Mouse (Mus musculus) neural tube, embryonic 14.5 days (tissue): ENCODE measurements at regions not wholly inside any gene's neighbourhood (a gene's known extent, or its start where the extent isn't known, plus 50 kb on each side); places are given as distances from the start of the nearest gene placed in this dataset.

ENCODE experiments used
- ATAC-seq: fragments of 200-750 bp; cut with Nextera tagmentation; 2 replicates; pipeline ENCODE4 v1.8.0; 2017; ENCODE audit warnings: low read depth, mild to moderate bottlenecking, moderate TSS enrichment, moderate library complexity
- H3K27ac ChIP-seq: fragments of 300-500 bp; sonication (generic); 2 replicates; pipeline ENCODE4 v1.5.1; 2014; ENCODE audit warnings: low read depth, mild to moderate bottlenecking, control low read depth, low read length, moderate library complexity, mixed read lengths
- H3K27me3 ChIP-seq: fragments of 300-500 bp; sonication (generic); 2 replicates; pipeline ENCODE4 v1.6.1; 2014; ENCODE audit warnings: low read length; ENCODE audit not compliant: control insufficient read depth, insufficient read depth
- H3K36me3 ChIP-seq: fragments of 300-500 bp; sonication (generic); 2 replicates; pipeline ENCODE4 v1.6.1; 2014; ENCODE audit warnings: low read length, mixed read lengths; ENCODE audit not compliant: control insufficient read depth, insufficient read depth
- H3K4me1 ChIP-seq: fragments of 300-500 bp; sonication (generic); 2 replicates; pipeline ENCODE4 v1.6.1; 2014; ENCODE audit warnings: low read length; ENCODE audit not compliant: control insufficient read depth, insufficient read depth
- H3K4me2 ChIP-seq: fragments of 300-500 bp; sonication (generic); 2 replicates; pipeline ENCODE4 v1.6.1; 2014; ENCODE audit warnings: mild to moderate bottlenecking, low read depth, low read length, control low read depth
- H3K4me3 ChIP-seq: fragments of 300-500 bp; sonication (generic); 2 replicates; pipeline ENCODE4 v1.5.1; 2014; ENCODE audit warnings: low read depth, low read length, control low read depth, mixed read lengths
- H3K9ac ChIP-seq: fragments of 300-500 bp; sonication (generic); replicated peaks from 2 replicates; pipeline ENCODE4 v1.6.1; 2014; ENCODE audit warnings: low read depth, mild to moderate bottlenecking, control low read depth, low read length, mixed read lengths
- H3K9me3 ChIP-seq: fragments of 300-500 bp; sonication (generic); 2 replicates; pipeline ENCODE4 v1.6.1; 2016; ENCODE audit warnings: low read length; ENCODE audit not compliant: control insufficient read depth
- WGBS: fragments of 180-500 bp; shearing (Covaris S2); extraction: QIAGEN DNeasy Blood & Tissue Kit; methylation state at CpG from one replicate; pipeline ENCODE4 v1.1.7; 2014; 5-methylcytosine and 5-hydroxymethylcytosine counted together

DNA sequence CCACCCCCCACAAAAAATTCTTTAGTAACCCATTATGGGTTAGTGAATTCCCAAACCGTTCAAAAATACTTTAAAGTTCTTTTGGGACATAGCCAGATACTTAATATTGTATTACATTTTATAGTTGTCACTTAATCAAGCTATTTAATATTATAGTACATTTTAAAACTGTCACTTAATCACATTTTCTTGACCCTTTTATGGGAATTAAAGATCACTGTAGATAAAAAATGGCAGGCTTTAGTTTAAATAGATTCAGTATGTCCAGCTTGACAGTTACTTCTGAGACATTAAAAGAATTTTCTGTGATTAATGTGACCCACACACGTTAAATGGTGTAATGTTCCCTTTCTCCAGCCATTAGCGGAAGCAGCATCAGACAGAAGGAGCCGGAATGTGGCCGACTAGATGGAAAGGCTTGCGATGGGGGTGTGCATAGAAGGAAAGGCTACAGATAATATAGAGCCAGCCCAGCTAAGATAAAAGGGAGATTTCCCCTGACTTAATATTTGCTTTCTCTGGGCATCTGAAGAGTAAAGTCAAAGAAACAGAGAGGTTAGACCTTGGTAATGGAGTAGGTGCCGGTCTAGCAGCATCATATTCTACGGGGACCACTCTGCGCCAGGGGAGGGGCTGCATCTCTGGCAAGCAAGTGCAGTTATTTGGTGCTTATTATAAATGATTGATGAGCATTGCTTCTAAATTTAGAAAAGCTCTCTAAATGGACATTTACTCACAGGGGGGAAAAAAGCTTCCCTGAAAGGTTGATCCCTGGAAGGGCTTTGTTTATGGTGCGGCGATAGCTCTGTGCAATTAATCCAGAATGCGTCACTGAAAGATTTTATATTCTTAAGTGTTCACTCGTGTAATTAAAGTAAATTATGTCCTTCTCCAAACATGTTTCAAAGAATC, 331.8 kb upstream of the Meis1 start:
- Histone ChIP-seq H3K4me3 (0 out of 2 replicates have a peak overlapping the region, but pooled peaks have one; percentile 4), H3K4me1 (peaks cover 10% of the 10 kb centered on the region), H3K4me2 (peak overlapping the region; percentile 45), H3K9ac (no peak overlapping the region; the same call in 1 of the 2 replicates), H3K36me3 (no peaks in the 10 kb centered on the region), H3K27ac (no peak overlapping the region), H3K9me3 (no peaks in the 10 kb centered on the region), H3K27me3 (no peaks in the 10 kb centered on the region)
- ATAC-seq: peak; percentile 83
- WGBS: 25% methylated on average over 13 of the region's 13 CpGs

DNA sequence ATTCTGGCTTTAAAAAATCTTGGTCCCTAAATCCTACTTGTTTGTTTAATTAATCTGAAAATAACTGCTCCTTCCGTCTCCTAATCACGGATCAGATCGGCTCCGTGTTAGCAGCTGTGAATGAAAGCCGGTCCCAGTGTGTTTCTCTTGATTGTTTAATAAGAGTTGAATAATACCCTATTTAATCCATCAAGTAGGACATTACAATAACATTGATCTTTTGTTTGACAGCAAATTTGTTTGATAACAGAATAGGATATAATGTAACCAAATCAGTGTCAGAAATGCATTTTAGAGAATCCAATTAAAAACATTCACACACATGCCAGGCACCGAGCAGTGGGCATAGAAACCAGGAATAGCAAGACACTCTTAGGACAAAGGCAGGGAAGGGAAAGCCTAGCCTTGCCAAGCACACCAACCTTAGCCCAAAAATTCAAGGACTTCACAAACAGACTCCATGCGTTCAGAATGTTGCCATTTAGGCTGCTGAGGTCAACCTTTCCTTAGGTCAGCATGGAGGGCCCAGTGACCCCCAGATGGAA, 332.5 kb upstream of the Meis1 start:
- H3K36me3 ChIP-seq: no peaks in the 10 kb centered on the region
- 16% methylated on average over 7 of the region's 7 CpGs for WGBS
- ATAC-seq: peak; percentile 36; the same call in 1 of the 2 replicates
- H3K4me1 ChIP-seq: peaks cover 10% of the 10 kb centered on the region
- no peak overlapping the region for H3K27ac ChIP-seq
- H3K27me3 ChIP-seq: no peaks in the 10 kb centered on the region
- H3K9ac ChIP-seq: no peak overlapping the region
- H3K4me3 ChIP-seq: no peak overlapping the region
- H3K9me3 ChIP-seq: no peaks in the 10 kb centered on the region
- peak overlapping the region; percentile 45 for H3K4me2 ChIP-seq

DNA sequence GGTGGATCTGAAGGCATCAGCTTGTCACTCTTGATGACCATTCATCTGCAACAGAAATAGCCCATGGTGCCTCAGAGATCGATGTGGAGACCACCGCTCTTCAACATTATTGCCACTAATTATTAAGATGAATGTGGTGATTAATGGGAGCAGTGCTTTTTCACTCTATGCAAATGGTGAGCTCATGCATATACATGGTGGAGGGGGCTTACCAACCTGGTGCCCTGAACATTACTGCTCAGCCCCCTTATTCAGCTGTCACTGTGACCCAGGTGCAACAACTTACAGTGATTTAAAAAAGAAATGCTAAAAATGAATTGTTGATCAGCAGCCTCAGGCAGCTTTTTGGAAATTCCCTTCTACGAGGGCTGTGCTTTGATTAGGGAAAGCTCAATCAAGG, 334.9 kb upstream of the Meis1 start:
- no peaks in the 10 kb centered on the region for H3K9me3 ChIP-seq
- no peak overlapping the region for H3K4me2 ChIP-seq
- no peak overlapping the region for H3K27ac ChIP-seq
- H3K27me3 ChIP-seq: no peaks in the 10 kb centered on the region
- H3K36me3 ChIP-seq: no peaks in the 10 kb centered on the region
- no peak overlapping the region for H3K9ac ChIP-seq
- H3K4me1 ChIP-seq: peaks cover 10% of the 10 kb centered on the region
- 31% methylated on average over 3 of the region's 3 CpGs for whole genome bisulfite sequencing
- no peak overlapping the region for H3K4me3 ChIP-seq
- ATAC-seq: no peak

DNA sequence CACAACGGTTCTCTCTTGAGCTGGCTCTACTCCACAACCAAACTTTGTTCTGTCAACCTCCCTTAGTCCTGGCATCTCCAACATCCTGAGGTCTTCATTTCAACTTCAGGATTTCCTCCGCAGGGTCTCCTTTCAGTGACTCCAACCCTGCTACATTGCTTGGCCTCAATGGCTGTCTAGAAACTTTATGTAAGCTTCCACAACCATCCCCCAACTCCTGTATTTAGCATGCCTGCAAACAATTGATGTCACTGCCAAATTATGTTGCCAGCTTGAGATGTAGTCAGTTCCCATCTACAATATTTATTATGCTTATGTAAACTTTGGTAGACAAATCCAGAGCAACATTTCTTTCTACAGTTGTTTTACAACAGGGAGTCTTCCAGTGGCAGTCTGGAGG, 336.4 kb upstream of the Meis1 start:
- H3K4me1 ChIP-seq: peaks cover 10% of the 10 kb centered on the region
- 83% methylated on average over 2 of the region's 2 CpGs for WGBS
- H3K27ac ChIP-seq: no peak overlapping the region
- no peak overlapping the region for H3K9ac ChIP-seq
- H3K27me3 ChIP-seq: no peaks in the 10 kb centered on the region
- no peaks in the 10 kb centered on the region for H3K36me3 ChIP-seq
- H3K9me3 ChIP-seq: no peaks in the 10 kb centered on the region
- H3K4me2 ChIP-seq: no peak overlapping the region
- no peak overlapping the region for H3K4me3 ChIP-seq
- ATAC-seq: no peak

DNA sequence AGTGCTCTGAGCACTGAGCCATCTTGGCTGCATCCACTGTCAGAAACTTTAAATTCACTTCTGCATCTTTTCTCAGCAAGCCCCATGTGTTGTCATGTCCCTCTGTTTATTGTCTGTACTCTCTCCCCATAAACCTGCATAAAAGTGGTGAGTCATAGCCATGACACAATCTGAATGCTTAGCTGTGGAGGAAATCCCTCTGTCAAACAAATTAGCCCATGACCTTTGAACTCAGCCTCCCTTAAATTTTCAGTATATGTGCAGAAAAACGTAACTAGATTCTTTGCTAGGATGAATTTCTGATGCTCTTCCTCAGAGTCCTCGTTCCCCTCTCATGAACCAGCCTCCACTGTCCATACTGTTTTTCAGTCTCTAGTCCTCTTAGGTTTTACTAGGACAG, 337.4 kb upstream of the Meis1 start:
- H3K4me1 ChIP-seq: peaks cover 5% of the 10 kb centered on the region; the same call in 1 of the 2 replicates
- H3K27ac ChIP-seq: no peak overlapping the region
- whole genome bisulfite sequencing: 56% methylated on average over 2 of the region's 2 CpGs
- H3K4me2 ChIP-seq: no peak overlapping the region
- H3K4me3 ChIP-seq: no peak overlapping the region
- H3K9me3 ChIP-seq: no peaks in the 10 kb centered on the region
- H3K9ac ChIP-seq: no peak overlapping the region
- no peaks in the 10 kb centered on the region for H3K36me3 ChIP-seq
- no peak for ATAC-seq
- H3K27me3 ChIP-seq: no peaks in the 10 kb centered on the region

DNA sequence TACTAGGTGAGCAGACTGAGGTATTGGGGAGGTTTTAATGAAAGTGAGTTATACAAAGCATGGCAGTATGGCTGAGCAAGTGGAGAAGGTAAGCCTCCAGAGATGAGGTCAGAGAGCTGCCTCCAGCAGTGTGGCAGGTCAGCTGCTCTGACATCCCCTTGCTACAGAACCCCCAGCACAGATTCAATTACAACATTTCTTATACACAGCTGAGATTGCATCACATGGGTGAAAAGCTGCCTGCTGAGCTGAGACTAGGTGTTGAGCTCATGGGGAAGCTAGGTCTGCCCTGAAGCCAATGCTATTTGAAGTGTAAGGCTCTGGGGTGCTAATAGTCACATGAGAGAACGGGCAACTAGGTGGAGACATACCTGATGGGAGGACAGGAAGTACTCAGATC, 350.4 kb upstream of the Meis1 start:
- ATAC-seq: no peak
- Histone ChIP-seq H3K36me3 (no peaks in the 10 kb centered on the region), H3K4me1 (no peaks in the 10 kb centered on the region), H3K27me3 (no peaks in the 10 kb centered on the region), H3K27ac (no peak overlapping the region), H3K4me2 (no peak overlapping the region), H3K9ac (no peak overlapping the region), H3K9me3 (no peaks in the 10 kb centered on the region), H3K4me3 (no peak overlapping the region)
- 85% methylated on average over 1 of the region's 1 CpGs for WGBS

DNA sequence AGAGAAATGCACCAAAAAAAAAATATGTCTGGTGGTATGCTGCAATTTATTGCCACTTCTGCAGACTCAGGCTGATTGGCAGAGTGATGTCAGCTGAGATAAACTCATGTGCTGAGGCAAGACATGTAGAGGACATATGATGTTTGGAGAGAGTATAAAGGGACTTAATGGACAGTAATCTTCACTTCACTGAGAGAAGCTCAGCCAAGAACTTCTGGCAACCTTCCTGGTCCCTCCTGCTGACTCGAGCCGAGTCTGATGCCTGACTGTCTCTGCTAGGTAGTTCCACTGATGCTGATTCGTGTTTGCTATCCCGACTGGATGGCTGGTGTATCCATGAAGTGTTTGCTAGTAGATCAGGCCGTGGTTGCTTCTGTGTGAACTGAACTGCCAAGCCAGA, 354.7 kb upstream of the Meis1 start:
- no peaks in the 10 kb centered on the region for H3K4me1 ChIP-seq
- no peak overlapping the region for H3K27ac ChIP-seq
- H3K4me3 ChIP-seq: no peak overlapping the region
- no peaks in the 10 kb centered on the region for H3K36me3 ChIP-seq
- H3K4me2 ChIP-seq: no peak overlapping the region
- no peak for ATAC-seq
- no peaks in the 10 kb centered on the region for H3K9me3 ChIP-seq
- 82% methylated on average over 5 of the region's 5 CpGs for WGBS
- no peak overlapping the region for H3K9ac ChIP-seq
- no peaks in the 10 kb centered on the region for H3K27me3 ChIP-seq

DNA sequence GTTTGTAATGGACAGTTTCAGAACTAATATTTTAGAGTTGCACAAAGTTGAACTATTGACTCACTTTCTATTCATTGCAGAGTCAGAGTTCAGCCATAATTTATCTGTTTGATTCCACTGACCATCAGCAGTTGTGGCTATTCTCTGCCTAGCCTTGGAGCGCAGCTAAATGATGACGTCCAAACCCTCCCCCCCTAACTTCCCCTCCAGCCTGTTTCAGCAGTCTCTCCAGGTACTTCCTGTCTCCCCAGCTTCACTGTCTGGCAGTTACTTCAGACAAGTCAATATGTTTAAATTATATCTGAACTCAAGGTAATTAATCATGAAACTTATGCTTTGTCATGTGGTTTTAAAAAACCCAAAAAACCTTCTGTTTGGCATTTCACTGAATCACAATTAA, 362.1 kb upstream of the Meis1 start:
- no peak overlapping the region for H3K9ac ChIP-seq
- H3K4me2 ChIP-seq: no peak overlapping the region
- no peak for ATAC-seq
- H3K9me3 ChIP-seq: no peaks in the 10 kb centered on the region
- H3K4me1 ChIP-seq: no peaks in the 10 kb centered on the region
- H3K27ac ChIP-seq: no peak overlapping the region
- no peaks in the 10 kb centered on the region for H3K36me3 ChIP-seq
- no peaks in the 10 kb centered on the region for H3K27me3 ChIP-seq
- WGBS: 39% methylated on average over 2 of the region's 2 CpGs
- no peak overlapping the region for H3K4me3 ChIP-seq

DNA sequence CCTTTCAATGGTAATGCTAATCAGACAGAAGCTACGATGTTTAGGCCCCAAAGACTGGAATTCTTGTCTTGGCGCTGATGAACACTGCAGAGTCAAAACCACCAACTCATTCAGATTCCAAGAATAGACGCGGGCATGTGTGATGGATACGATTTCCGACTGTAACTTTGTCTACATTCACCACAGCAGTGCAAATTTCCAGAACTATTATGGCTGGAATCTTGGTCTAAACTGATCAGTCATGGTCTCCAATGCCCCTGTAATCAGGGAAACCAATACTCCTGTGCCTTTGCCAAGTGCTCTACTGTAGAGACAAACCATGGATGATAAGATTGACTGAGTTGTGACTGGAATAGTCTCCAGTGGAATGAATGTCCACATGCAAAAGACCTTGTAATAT, 370.4 kb upstream of the Meis1 start:
- no peaks in the 10 kb centered on the region for H3K9me3 ChIP-seq
- H3K9ac ChIP-seq: no peak overlapping the region
- H3K27ac ChIP-seq: no peak overlapping the region
- WGBS: 96% methylated on average over 6 of the region's 6 CpGs
- no peak for ATAC-seq
- no peaks in the 10 kb centered on the region for H3K36me3 ChIP-seq
- no peak overlapping the region for H3K4me3 ChIP-seq
- H3K4me2 ChIP-seq: no peak overlapping the region
- no peaks in the 10 kb centered on the region for H3K27me3 ChIP-seq
- no peaks in the 10 kb centered on the region for H3K4me1 ChIP-seq
